Mouse (Mus musculus): ENCODE measurements around the gene A430005L14Rik.
"Not testable (repeated sequence)": the region's sequence is repeated elsewhere in the genome, so short reads cannot be mapped to it uniquely, and the experiment has no call there.

The A430005L14Rik gene

DNA sequence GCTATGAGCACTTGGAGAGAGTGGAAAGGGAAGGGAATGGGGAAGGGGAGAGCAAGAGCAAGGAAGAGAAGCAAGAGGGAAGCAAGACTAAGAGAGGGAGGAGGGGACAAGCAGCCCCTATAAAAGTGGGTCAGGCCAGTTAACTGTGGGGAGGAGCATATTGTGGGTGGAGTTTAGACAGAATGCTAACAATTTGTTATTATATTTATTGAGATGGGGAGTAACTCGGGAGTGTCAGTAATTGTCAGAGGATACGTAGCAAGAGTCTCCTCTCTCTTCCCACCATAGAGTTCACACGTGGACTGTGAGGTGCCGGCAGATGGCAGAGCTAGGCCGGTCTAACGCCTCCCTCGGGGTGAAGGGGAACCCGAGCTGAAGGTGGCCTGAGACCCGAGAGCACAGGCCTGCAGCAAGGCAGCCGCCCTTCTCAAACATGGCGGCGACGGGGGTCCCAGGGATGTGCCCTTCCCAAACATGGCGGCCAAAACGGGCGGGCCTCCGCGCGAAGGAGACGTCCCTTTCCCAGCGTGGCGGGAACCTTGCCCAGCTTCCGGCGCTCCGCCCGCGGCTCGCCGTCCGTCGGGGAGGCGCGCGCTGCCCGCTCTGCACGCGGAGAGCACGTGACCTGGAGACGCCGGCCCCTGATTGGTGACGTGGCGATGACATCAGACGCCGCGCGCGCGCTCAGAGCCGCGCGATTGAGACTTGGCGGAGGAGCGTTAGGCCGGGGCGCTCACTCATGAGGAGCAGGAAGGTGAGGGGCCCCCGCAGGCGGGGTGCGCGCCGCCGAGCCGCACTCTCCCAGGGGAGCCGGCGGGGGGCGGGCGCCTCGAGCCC is at the start of gene A430005L14Rik:
A430005L14Rik (plus strand) TSS at position 669 of the 837 bp plus-strand sequence.
- DNase-seq (ENCODE audit: low read depth, low spot score), result peak; percentile 92

DNA sequence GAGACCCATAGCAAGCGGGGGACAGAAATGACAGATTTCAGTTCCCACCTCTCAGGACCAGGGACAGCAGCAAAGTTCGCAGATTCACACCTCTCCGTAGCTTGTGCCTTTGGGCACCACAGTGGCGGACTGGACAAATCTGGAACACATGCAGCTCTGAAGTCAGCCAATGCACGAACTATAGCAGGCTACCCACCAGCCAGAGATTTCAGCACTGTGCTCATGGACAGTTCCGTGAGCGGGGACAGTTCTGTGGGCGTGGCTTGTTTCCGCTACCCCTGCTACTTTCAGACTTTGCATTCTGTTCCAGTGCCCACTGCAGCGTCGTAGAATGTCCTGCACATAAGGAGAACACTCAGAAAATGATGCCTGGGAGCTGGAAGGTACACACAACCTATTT is 49.5 kb upstream of the A430005L14Rik start:
- DNase-seq (ENCODE audit: low read depth, low spot score), result no peak

DNA sequence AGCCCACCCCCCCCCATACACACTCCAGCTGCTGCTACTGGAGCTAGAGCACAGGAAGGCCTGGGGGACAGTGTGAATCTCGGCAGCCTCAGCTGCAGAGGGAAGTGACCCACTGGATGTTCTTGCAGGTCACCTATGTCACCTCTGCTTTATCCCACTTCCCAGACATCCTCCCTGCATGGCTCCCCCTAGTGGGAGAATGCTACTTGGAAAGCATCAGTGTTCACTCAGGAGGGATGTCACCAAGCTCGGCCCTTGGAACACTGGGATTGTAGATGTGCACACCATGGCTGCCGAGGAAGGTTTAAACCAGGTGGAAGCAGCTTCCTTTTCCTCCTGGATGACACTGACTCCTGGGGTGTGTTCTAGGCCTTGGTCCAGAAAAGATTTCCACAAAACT is 43.4 kb upstream of the A430005L14Rik start:
- DNase-seq (ENCODE audit: low read depth, low spot score), result no peak

DNA sequence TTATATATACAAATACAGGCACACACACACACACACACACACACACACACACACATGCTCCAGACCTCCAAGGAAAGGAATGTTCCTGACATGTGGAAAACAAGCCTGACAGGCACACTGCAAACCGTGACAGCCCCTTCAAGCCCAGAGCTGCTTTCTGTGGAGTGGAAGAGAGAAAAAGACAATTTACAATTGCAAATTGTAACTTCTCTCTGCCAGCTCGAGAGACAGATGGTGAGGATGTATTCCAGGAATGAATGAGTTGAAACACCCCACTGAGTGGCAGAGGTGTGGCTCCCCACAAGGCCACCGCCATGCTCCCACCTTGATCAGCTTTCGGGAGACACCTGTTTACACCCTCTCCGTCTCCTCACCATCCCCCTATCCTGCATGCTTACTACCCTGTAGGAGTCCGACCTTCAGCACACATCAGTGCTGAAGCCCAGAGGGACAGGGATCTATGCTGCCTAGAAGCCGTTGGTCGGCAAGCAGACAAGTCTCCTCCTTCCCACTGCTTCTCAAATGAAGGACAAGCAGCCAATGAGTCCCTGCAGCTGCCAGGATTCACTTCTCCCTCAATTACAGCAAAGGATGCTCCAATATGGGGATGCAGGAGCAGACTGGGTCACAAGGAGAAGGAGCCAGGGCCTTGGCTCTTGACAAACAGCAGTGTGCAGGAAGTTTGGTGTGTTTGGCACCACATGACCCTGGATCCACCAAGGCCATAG is 39.1 kb upstream of the A430005L14Rik start:
- DNase-seq (ENCODE audit: low read depth, low spot score), result peak; percentile 74

DNA sequence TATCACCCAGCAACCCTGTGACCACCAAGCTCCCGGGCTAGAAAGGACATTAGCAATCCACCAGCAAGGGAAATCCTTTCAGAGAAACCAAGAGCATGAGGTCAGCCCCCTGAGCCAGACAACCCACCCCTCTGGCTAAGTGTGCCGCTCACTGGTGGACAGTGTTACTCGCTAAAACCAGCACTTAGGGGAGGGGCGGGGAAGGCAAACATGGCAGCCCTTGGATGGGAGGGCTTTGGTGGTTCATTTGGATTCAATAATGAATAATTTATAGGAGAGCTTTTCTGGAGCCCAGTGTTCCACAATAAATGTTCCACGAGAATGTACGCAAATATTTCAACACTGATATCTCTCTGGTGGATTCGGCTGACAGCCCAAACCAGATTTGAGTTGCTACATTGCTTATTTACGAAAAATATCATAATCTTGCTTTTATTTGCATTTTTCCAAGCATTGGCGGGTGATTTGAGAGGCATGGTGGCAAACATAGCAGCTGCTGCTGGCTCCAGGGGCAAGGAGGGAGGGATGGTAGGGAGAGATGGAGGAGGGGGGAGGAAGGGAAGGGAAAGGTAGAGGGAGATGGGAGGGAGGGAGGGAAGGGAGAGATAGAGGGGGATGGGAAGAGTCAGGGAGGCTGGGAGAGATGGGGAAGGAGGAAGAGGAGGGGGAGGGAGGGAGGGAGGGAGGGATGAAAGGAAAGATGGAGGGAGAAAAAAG is 36.4 kb upstream of the A430005L14Rik start:
- no peak for DNase-seq (ENCODE audit: low read depth, low spot score)

DNA sequence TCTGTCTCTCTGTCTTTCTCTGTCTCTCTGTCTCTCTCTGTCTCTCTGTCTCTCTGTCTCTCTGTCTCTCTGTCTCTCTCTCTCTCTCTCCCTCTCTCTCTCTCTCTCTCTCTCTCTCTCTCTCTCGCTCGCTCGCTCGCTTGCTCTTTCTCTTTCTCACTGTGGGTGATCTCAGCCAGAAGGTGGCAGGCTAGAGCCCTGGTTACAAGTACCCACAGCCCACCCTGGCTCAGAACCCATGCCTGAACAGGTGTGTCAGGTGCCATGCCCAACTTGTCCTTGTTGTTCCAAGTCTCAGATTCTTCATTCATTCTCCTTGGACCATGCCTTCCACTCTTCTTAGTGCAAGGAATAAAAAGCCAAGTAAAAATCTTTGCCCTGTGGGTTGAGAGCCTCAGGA is 34.9 kb upstream of the A430005L14Rik start:
- not testable (repeated sequence) for DNase-seq (ENCODE audit: low read depth, low spot score)

DNA sequence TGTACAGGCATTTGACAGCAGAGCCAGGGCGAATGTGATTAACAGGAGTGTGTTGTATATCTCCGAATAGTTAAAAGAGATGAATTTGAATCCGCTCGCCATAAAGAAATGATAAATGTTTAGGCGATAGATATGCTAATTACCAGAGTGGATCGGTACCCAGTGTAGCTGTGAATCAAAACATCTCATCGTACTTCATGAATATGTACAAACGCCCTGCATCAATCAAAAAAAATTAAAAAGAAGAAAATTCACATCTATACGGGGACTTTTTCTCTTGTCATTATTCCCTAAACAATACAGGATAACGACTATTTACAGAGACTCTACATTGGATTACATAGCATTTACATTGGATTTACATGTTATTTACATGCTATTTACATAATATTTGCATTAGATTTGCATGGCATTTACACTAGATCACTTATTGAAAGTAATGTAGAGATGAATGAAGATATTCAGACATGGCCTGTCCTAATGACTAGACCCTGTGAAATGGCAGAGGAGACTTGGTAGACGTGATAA is 28.2 kb upstream of the A430005L14Rik start:
- DNase-seq (ENCODE audit: low read depth, low spot score), result no peak

DNA sequence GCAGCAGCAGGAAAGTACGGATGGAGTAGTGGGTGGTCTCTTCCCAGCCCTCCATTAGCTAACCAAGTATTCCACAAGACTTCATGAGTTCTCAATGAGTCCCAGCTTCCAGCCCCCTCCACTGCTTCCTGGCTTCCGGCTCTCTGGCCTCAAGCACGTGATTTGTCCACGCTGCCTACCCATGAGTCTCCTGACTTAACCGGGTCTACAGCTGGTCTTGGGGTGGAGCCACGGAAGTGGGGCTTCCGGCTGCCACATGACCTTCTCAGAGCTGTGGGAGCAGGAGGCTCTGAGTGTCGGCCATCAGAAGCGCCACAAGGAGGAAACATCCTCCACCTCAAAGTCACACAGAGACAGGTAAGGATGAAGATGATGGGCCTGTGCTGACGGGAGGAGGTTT is 27.6 kb upstream of the A430005L14Rik start:
- no peak for DNase-seq (ENCODE audit: low read depth, low spot score)

DNA sequence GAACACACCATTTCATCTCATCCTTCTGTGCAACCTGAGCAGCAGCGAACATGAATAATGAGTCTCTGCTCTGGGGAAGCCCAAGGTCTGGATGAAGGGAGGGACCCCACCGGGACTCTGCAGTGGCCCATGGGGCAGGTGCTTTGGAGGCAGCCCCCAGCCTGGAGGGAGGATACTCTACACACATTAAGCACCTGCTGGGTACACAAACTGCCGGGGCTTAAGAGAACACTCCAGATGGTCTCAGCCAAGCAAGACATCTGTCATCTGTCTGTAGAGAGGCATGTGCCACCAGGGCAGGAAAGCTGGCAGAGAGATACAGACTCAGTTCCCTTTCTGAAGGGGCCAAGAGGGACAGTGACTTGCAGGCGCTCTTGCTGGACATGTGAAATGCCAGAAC is 27.1 kb upstream of the A430005L14Rik start:
- no peak for DNase-seq (ENCODE audit: low read depth, low spot score)

DNA sequence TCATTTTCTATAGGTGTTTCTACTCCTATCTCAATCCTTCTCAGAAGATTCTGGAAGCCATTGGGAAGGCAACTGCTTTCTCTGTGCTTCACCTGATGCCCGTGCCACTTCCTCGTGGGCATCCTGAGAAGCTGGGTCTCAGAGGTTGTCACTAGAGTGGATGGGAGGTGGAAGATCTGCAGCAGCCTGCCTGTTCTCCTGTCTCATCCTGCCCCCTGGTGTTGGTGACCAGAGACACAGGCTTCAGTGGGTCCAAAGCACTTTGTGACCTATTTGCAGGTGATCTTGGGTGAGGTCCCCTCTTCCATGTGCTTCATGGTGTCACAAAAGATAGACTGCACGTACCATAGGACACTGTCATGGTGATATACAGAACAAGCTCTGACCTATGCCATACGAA is 13.8 kb upstream of the A430005L14Rik start:
- no peak for DNase-seq (ENCODE audit: low read depth, low spot score)

DNA sequence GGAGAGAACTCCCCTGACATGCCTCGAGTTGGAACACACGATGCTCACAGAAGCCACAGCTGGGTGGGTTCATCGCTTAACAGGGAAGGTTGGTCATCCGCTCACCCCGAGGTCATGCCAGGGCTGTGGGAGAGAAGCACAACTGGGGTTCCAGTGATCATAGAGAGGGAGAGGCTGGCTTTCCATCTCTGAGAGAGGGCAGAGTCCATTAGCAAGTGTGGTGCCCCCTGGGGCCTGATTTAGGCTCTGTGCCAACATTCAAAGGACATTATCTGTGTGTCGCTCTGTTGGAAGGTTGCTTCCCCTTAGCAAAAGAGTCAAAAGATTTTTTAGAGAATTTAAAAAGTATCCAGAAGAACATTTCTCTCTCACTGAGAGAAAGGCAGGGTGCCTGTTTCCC is 12.8 kb upstream of the A430005L14Rik start:
- DNase-seq (ENCODE audit: low read depth, low spot score), result no peak

DNA sequence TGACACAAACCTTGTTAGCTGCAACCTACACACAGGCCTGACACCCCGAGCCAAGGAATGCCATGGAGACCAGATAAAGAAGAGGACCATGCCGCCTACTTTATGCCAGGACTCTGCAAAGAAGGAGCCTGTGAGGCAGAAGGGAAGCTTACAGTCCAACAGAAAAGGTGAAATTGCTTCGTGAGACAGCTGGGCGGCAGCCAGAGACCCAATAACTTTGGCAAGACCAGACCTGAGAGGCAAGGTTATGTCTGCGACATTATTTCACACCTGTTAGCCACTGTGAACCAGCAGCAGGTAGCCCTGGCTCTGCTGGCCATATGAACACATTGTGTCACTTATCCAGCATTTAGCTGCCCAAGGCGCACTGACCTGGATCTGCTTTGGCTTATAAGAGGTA is 11.3 kb upstream of the A430005L14Rik start:
- DNase-seq (ENCODE audit: low read depth, low spot score), result no peak

DNA sequence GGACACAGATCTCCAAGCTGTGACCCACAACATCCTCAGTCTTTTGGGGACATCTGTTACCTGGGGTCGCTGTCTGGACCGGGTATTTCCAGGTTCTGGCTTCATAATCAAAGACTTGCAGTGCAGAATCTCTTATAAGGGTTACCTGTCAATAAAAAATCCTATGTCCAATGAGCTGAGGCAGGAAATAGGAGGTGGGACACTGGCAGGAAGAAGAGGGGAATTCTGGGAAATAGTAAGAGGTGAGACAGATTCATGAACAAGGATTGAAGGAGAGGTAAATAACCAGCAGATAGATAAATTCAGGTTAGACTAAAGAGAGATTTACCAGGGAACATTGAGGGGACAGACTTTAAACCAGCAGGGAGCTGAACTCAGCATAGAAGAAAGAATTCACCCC is 6.7 kb upstream of the A430005L14Rik start:
- DNase-seq (ENCODE audit: low read depth, low spot score), result no peak

DNA sequence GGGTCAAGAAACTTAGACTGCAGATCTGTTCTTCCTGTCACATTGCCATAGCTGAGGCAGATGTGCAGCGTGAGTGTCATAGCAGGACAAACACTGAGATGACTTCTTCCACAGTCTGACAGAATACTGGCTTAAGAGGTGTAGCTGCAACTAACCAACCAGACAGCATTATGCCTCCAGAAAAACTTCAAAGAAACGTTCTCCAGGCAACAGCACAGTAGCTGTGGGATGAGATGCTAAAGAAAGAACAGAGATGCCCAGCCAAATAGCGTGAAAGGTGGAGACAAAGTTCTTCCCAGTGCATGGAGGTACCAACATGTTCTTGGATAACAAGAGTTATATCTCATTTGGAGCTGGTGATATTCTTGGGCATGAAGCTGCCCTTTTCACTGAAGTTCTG is 5.9 kb upstream of the A430005L14Rik start:
- DNase-seq (ENCODE audit: low read depth, low spot score), result no peak

DNA sequence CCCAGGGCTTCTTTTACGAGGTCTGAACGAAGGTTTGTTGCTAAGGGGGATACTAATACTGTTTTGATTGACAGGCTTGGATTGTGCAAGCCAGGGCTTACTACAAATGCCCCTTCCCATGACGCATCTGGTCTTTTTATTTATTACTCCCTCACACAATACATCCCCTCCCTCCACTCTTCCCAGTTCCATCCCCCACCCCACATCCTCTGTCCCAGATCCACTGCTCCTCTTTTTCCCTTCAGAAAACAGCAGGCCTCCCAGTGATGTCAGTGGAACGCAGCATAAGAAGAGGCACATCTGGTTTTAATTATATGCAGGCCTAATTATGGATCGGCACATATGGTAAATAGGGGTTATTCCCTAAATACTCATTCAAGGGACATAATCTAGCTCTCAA is 5.3 kb upstream of the A430005L14Rik start:
- no peak for DNase-seq (ENCODE audit: low read depth, low spot score)

DNA sequence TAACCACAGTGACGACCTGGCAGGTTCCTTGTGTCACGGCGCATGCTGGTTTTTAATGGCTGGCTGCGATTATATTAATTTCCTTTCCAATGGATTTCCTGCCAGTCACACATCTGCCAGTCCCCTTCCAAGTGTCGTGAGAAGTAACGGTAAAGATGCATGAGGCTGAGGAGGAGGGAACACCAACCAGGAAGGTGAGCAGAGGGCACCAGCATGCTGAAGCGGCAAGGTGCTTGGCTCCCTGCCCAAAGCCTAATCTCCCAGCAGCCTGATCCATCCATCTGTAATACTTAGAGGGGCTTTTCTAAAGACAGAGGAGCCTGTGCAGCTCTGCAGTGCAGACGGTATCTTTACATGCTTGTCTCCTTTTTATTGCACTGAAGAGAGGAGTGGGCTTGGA is 1.4 kb upstream of the A430005L14Rik start:
- DNase-seq (ENCODE audit: low read depth, low spot score), result no peak

DNA sequence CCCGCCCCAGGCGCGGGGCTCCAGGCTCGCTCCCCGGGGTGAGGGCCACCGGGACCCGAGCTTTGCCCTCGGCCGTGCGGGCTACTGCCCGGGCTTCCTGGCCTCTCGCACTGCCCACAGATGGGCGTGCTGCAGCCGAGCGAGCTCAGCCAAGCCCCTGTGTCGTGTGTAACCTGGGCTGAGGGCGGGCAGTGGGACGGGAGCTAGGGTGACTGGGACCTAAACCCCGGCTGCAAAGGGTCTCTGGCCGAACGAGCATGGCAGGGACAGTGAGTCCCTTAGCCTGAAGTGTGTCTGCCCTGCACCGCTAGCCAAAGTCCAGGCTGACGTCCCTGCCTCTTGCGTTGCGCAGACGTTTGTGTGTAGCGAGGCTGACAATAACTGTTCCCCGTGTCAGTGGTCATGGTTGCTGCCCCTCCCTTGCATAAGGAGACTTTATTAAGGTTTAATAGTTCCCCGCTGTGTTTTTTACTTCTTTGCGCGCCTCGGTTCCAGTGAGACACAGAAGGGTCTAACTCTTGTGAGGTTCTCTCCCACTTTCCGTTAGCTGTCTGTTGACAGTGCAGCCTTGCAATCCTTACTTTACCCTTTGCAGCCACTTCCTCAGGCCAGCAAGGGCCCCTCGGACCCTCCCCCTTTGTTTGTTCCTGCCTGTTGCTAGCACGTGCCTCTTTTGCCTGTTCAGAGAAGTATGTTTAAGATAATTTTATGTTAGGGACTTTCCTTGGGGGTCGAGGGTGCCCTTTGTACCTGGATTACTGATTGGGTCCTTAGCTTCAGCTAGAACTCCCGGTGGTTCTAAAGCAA is 610 bp downstream of the A430005L14Rik start:
- no peak for DNase-seq (ENCODE audit: low read depth, low spot score)

DNA sequence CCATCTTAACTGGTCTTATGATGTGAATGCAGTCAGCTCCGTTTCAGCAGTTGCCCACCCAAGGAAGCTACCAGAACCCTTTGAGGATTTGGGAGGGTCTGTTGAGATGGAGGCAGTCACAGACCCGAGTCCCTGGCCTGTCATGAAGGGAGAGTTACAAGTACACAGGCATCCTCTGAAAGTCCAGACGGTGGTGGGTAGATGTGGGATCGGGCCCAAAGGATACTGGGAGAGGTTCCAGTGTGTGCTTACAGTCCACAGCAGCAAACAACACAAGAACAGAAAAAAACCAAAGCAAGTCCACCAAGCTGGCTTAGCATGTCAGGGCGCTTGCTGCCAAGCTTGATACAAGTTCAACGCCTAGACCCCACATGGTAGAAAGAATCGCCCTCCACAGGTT is 5.6 kb downstream of the A430005L14Rik start:
- DNase-seq (ENCODE audit: low read depth, low spot score), result no peak

DNA sequence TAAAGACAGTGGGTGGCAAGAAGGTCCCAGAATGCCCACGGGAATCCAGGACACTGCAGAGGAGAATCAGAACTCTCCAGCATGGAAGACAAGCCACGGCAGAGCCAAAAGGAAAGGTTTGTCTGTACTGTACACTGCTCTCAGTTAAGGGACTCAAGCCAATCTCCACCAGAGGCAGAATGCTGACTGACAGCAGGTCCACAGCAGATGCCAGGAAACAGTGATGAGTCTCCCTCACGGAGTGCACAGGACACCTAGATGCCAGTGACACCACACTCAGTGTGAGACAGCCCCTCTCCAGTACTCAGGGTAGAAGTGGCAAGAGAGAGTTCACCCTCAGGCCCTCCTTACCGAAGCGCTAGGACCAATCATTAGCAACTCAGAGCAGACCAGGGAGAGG is 9.6 kb downstream of the A430005L14Rik start:
- DNase-seq (ENCODE audit: low read depth, low spot score), result no peak

DNA sequence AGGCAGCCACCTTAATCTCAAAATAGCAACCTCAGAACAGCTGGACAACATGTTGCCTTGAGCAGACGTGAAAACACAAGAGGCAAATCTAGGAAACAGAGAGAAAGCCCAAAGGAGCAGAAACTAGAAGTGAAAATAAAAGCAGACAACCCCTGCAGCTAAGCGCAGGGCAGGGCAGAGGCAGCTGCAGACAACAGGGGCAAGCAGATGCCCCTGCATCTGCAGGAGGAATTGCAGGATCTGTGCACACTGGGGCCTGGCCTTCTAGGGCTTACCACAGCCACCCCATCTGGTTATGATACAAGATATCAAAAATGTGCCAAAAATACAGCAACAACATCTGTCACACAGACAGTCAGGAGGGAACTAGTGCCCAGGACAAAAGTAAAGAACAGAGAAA is 10.5 kb downstream of the A430005L14Rik start:
- no peak for DNase-seq (ENCODE audit: low read depth, low spot score)

DNA sequence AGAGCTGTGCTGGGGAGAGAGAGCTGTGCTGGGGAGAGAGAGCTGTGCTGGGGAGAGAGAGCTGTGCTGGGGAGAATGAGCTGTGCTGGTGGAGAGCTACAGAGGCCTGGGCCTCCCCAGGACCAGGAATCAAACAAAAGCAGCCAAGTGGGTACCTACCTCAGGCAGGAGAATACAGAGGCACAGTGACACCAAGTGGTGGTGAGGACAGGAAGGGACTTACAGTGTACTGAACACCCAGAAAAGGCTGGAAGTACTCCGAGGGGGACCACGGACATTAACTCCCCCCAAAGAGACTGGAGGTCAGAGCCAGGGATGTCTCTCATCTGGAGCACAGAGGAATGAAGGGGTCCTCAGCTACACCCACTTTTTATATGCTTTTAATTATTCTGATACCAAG is 11.0 kb downstream of the A430005L14Rik start:
- no peak for DNase-seq (ENCODE audit: low read depth, low spot score)

All from telencephalon, adult 2 months (tissue).